Mouse (Mus musculus) left cerebral cortex, adult 11 months (tissue): ENCODE measurements around the gene Zfp277.

Experiments used
- DNase-seq: peaks from one replicate; pipeline ENCODE4 v3.0.0; 2022; ENCODE audit warnings: low spot score

Zfp277 gene

GRCm38 (mm10) chr12:40445206-40445605 is 496 bp downstream of the Zfp277 start:
- no peak for DNase-seq

- DNase-seq: no peak
Observed at GRCm38 (mm10) chr12:40438049-40438448, 7.7 kb downstream of the Zfp277 start.

- no peak for DNase-seq
Observed at GRCm38 (mm10) chr12:40434101-40434500, 11.6 kb downstream of the Zfp277 start.

GRCm38 (mm10) chr12:40431075-40431474 is 14.6 kb downstream of the Zfp277 start:
- no peak for DNase-seq

- no peak for DNase-seq
Observed at GRCm38 (mm10) chr12:40429976-40430375, 15.7 kb downstream of the Zfp277 start.

GRCm38 (mm10) chr12:40427606-40428005 is 18.1 kb downstream of the Zfp277 start:
- DNase-seq: no peak

- no peak for DNase-seq
Observed at GRCm38 (mm10) chr12:40424991-40425390, 20.7 kb downstream of the Zfp277 start.

- no peak for DNase-seq
Observed at GRCm38 (mm10) chr12:40417257-40417656, 28.4 kb downstream of the Zfp277 start.

- DNase-seq: no peak
Observed at GRCm38 (mm10) chr12:40415312-40415925, 30.3 kb downstream of the Zfp277 start.

GRCm38 (mm10) chr12:40414682-40415311 is 30.9 kb downstream of the Zfp277 start:
- peak; percentile 56 for DNase-seq

GRCm38 (mm10) chr12:40399812-40400211 is 45.9 kb downstream of the Zfp277 start:
- DNase-seq: no peak

- DNase-seq: no peak
Observed at GRCm38 (mm10) chr12:40399386-40399785, 46.3 kb downstream of the Zfp277 start.

- DNase-seq: no peak
Observed at GRCm38 (mm10) chr12:40398916-40399315, 46.8 kb downstream of the Zfp277 start.

- DNase-seq: no peak
Observed at GRCm38 (mm10) chr12:40392869-40393268, 52.8 kb downstream of the Zfp277 start.

GRCm38 (mm10) chr12:40391262-40391661 is 54.4 kb downstream of the Zfp277 start:
- no peak for DNase-seq

GRCm38 (mm10) chr12:40387786-40388185 is 57.9 kb downstream of the Zfp277 start:
- DNase-seq: no peak

- no peak for DNase-seq
Observed at GRCm38 (mm10) chr12:40385301-40385700, 60.4 kb downstream of the Zfp277 start.

- DNase-seq: no peak
Observed at GRCm38 (mm10) chr12:40383718-40384117, 62.0 kb downstream of the Zfp277 start.

- no peak for DNase-seq
Observed at GRCm38 (mm10) chr12:40382539-40382938, 63.2 kb downstream of the Zfp277 start.

GRCm38 (mm10) chr12:40381824-40382223 is 63.9 kb downstream of the Zfp277 start:
- DNase-seq: no peak

- DNase-seq: no peak
Observed at GRCm38 (mm10) chr12:40381173-40381801, 64.4 kb downstream of the Zfp277 start.

- DNase-seq: no peak
Observed at GRCm38 (mm10) chr12:40379538-40379923, 66.2 kb downstream of the Zfp277 start.
